Mouse (Mus musculus) heart, adult 2 months (tissue): ENCODE data around the gene Gpbar1.

Source experiments
- CTCF ChIP-seq: fragments of 200-600 bp; IDR thresholded peaks from 2 replicates; pipeline ENCODE4 v1.8.1; 2022; ENCODE audit warnings: antibody characterized with exemption, mild to moderate bottlenecking, moderate library complexity
- POLR2A ChIP-seq: fragments of 200-500 bp; IDR thresholded peaks from 2 replicates; pipeline ENCODE4 v1.6.1; 2011; ENCODE audit warnings: mild to moderate bottlenecking, low read depth, low read length, control low read depth; ENCODE audit not compliant: insufficient read depth

DNA sequence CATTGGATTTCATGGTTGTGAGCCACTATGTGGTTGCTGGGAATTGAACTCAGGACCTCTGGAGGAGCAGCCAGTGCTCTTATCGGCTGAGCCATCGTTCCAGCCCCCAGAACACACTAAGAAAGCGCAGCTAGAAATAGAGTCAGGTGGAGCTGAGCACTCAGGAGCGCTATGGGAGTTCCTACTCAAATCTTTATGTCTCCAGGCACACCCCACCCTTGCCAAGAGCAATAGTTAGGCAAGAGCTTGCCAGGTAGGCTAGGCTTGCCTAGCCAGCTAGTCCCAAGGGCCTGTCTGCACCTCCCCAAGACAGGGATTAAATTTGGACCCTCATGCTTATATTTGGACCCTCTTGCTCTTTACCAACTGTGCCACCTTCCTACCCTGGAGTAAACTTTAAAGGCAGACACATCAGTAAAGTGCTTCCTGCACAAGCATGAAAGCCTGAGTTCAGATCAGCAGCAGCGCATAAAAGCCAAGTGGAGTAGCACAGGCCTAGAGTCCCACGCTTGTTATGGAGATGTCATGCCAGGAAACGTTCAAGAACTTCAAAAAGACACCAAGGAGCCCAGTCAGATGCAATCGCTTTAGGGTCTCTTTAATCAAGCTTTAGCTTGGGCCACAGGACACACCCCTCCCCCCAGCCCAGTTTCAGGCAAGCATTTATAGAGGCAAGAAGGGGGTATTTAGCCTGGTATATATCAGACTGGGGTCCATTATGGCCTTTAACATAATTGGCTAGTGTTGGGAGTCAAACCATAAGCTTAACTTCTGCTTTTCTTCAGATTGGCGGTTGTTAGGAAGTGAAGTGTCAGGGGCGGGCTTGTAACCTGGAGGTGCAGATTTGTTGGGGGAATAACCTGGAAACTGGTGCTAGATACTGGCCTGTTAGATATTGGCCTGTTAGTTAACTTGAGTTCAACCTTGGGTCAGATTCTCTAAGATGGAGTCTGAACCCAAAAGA is 29.9 kb downstream of the Gpbar1 start:
- TF ChIP-seq CTCF (no peak), POLR2A (no peak)
